Mouse (Mus musculus) intestine, embryonic 14.5 days (tissue): ENCODE measurements around the gene Ccdc92b. TPM values are rescaled to one million over a fixed set of nuclear protein-coding genes. Genes with fewer than 3 reads are reported as not detected.

ENCODE experiments used
- ATAC-seq: fragments of 200-750 bp; cut with Nextera tagmentation; replicated peaks from 2 replicates; pipeline ENCODE4 v1.8.0; 2017; ENCODE audit warnings: low read depth, moderate number of reproducible peaks, moderate TSS enrichment, moderate library complexity; ENCODE audit not compliant: low FRiP score, low TSS enrichment
- DNase-seq: peaks from one replicate; pipeline ENCODE4 v3.0.0-alpha.2; 2018; ENCODE audit warnings: low spot score
- H3K27ac ChIP-seq: fragments of 300-500 bp; sonication (generic); 2 replicates; pipeline ENCODE4 v1.5.1; 2014; ENCODE audit warnings: low read depth, mild to moderate bottlenecking, control low read depth
- H3K27me3 ChIP-seq: fragments of 300-500 bp; sonication (generic); replicated peaks from 2 replicates; pipeline ENCODE4 v1.6.1; 2014; ENCODE audit warnings: low read length, control low read depth; ENCODE audit not compliant: control insufficient read depth, insufficient read depth
- H3K36me3 ChIP-seq: fragments of 300-500 bp; sonication (generic); 2 replicates; pipeline ENCODE4 v1.6.1; 2014; ENCODE audit warnings: low read length, control low read depth; ENCODE audit not compliant: control insufficient read depth, insufficient read depth
- H3K4me1 ChIP-seq: fragments of 300-500 bp; sonication (generic); replicated peaks from 2 replicates; pipeline ENCODE4 v1.6.1; 2014; ENCODE audit warnings: low read length, control low read depth, mixed read lengths; ENCODE audit not compliant: control insufficient read depth, insufficient read depth
- H3K4me2 ChIP-seq: fragments of 300-500 bp; sonication (generic); 2 replicates; pipeline ENCODE4 v1.6.1; 2014; ENCODE audit warnings: low read length
- H3K4me3 ChIP-seq: fragments of 300-500 bp; sonication (generic); 2 replicates; pipeline ENCODE4 v1.5.1; 2014; ENCODE audit warnings: low read depth, low read length, control low read depth, mixed read lengths
- H3K9ac ChIP-seq: fragments of 300-500 bp; sonication (generic); 2 replicates; pipeline ENCODE4 v1.6.1; 2014; ENCODE audit warnings: mild to moderate bottlenecking, low read length
- H3K9me3 ChIP-seq: fragments of 300-500 bp; sonication (generic); 2 replicates; pipeline ENCODE4 v1.6.1; 2016; ENCODE audit warnings: low read length, control low read depth; ENCODE audit not compliant: control insufficient read depth
- WGBS: fragments of 180-500 bp; shearing (Covaris S2); extraction: QIAGEN DNeasy Blood & Tissue Kit; methylation state at CpG from one replicate; pipeline ENCODE4 v1.1.7; 2014; 5-methylcytosine and 5-hydroxymethylcytosine counted together
- polyA plus RNA-seq: library from polyadenylated mRNA; unstranded; fragments of >200 nt; fragmentation: Nextera tagmentation; extraction: Ambion mirVana; gene quantifications from 2 replicates; pipeline ENCODE4 v1.2.1, GENCODE M21; 2014

The Ccdc92b gene
- polyA plus RNA-seq, 1 experiment from 2014 or later: 0.74 TPM

- no peaks in the 10 kb centered on the region for H3K36me3 ChIP-seq
- H3K4me1 ChIP-seq: peaks cover 10% of the 10 kb centered on the region; the same call in 1 of the 2 replicates
- H3K9ac ChIP-seq: peak overlapping the region; percentile 74
- H3K9me3 ChIP-seq: no peaks in the 10 kb centered on the region
- peak; percentile 94 for ATAC-seq
- peaks cover 5% of the 10 kb centered on the region; the same call in 1 of the 2 replicates for H3K27me3 ChIP-seq
- WGBS: under 1% methylated on average over 76 of the region's 86 CpGs
- H3K4me3 ChIP-seq: peak overlapping the region; percentile 64
- peak overlapping the region; percentile 74 for H3K27ac ChIP-seq
- peak; percentile 87 for DNase-seq
- H3K4me2 ChIP-seq: peak overlapping the region; percentile 83
Measured at GRCm38 (mm10) chr11:74637971-74638790, 18.8 kb downstream of the Ccdc92b start.

- Histone ChIP-seq H3K27ac (peak overlapping the region; percentile 74; the same call in 1 of the 2 replicates), H3K4me1 (peaks cover 10% of the 10 kb centered on the region; the same call in 1 of the 2 replicates), H3K9ac (peak overlapping the region; percentile 74), H3K27me3 (peaks cover 5% of the 10 kb centered on the region; the same call in 1 of the 2 replicates), H3K4me3 (peak overlapping the region; percentile 64), H3K9me3 (no peaks in the 10 kb centered on the region), H3K4me2 (peak overlapping the region; percentile 83), H3K36me3 (no peaks in the 10 kb centered on the region)
- ATAC-seq (peak; percentile 42), DNase-seq (no peak)
- 10% methylated on average over 9 of the region's 9 CpGs for WGBS
Measured at GRCm38 (mm10) chr11:74638791-74639411, 19.5 kb downstream of the Ccdc92b start.

DNA sequence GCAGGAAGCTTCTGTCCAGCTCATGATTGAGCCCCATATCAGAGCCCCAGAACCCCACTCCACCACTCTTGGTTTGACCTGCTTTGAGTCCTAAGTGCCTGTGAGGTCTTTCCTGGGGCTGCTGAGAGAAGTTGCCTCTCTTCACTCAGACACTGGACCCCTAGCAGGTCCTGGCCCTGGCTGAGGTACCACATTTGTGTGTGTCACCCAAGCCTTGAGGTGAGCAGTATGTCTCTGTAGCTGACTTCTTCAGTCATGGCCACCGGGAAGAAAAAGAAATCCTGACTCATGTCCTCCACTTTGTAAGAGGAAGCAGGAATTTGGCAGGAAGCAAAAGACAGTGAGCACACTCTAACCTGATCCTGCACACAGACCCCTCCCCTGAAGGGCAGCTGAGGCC, 20.2 kb downstream of the Ccdc92b start:
- DNase-seq (no peak), ATAC-seq (no peak)
- Histone ChIP-seq H3K9ac (no peak overlapping the region), H3K36me3 (no peaks in the 10 kb centered on the region), H3K9me3 (no peaks in the 10 kb centered on the region), H3K27ac (no peak overlapping the region), H3K4me3 (no peak overlapping the region), H3K27me3 (peaks cover 5% of the 10 kb centered on the region; the same call in 1 of the 2 replicates), H3K4me1 (peaks cover 10% of the 10 kb centered on the region; the same call in 1 of the 2 replicates), H3K4me2 (no peak overlapping the region)
- WGBS: 73% methylated on average over 1 of the region's 1 CpGs

GRCm38 (mm10) chr11:74647966-74648365, 28.6 kb downstream of the Ccdc92b start:
- H3K27ac ChIP-seq: no peak overlapping the region

DNA sequence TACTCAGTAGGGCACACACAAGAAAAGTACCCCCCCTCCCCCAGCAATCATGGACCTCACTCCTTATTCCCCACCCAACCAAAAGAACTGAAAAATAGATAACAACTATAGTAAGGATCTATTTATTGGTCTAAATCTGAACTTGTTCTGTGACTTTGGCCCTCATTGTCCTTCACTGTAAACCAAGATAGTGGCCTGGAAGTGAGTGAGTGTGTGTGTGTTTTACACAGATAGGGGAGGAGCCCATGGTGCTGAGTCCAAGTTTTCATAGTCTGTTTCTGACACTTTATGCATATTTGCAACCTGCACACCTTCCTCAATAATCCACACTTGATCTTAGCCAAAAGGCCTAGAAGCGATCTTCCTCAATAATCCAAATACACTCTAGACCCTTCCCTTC, 29.3 kb downstream of the Ccdc92b start:
- peak; percentile 33 for ATAC-seq
- no peak for DNase-seq
- WGBS: 21% methylated on average over 1 of the region's 1 CpGs
- Histone ChIP-seq H3K9ac (peak overlapping the region; percentile 89), H3K36me3 (0 out of 2 replicates have a peak, but pooled peaks cover 4% of the 10 kb centered on the region), H3K27ac (peak overlapping the region; percentile 63), H3K4me3 (peak overlapping the region; percentile 87), H3K4me1 (peaks cover 22% of the 10 kb centered on the region), H3K9me3 (no peaks in the 10 kb centered on the region), H3K4me2 (peak overlapping the region; percentile 58), H3K27me3 (no peaks in the 10 kb centered on the region)

More at GRCm38 (mm10) chr11:74647966-74648365, 28.6 kb downstream of the Ccdc92b start:
- ATAC-seq (no peak), DNase-seq (no peak)
- no peak overlapping the region for H3K9ac ChIP-seq
- H3K9me3 ChIP-seq: no peaks in the 10 kb centered on the region
- no peak overlapping the region for H3K4me2 ChIP-seq
- 96% methylated on average over 1 of the region's 1 CpGs for WGBS
- no peak overlapping the region for H3K4me3 ChIP-seq
- 0 out of 2 replicates have a peak, but pooled peaks cover 4% of the 10 kb centered on the region for H3K36me3 ChIP-seq
- H3K27me3 ChIP-seq: no peaks in the 10 kb centered on the region
- H3K4me1 ChIP-seq: peaks cover 20% of the 10 kb centered on the region

GRCm38 (mm10) chr11:74649095-74649646, 29.8 kb downstream of the Ccdc92b start, which contains the start of gene Cluh:
TSS of gene Cluh (plus strand) at chr11:74649495.
- ATAC-seq (peak; percentile 93), DNase-seq (peak; percentile 96)
- H3K9ac ChIP-seq: peak within 1 kb of the TSS; percentile 89
- H3K27me3 ChIP-seq: no peaks in the 10 kb centered on the region
- H3K9me3 ChIP-seq: no peaks in the 10 kb centered on the region
- H3K4me3 ChIP-seq: peak within 1 kb of the TSS; percentile 87
- peaks cover 22% of the 10 kb centered on the region for H3K4me1 ChIP-seq
- H3K27ac ChIP-seq: peak within 1 kb of the TSS; percentile 80
- H3K4me2 ChIP-seq: peak within 1 kb of the TSS; percentile 58
- H3K36me3 ChIP-seq: 0 out of 2 replicates have a peak, but pooled peaks cover 4% of the 10 kb centered on the region
- under 1% methylated on average over 58 of the region's 58 CpGs for WGBS

DNA sequence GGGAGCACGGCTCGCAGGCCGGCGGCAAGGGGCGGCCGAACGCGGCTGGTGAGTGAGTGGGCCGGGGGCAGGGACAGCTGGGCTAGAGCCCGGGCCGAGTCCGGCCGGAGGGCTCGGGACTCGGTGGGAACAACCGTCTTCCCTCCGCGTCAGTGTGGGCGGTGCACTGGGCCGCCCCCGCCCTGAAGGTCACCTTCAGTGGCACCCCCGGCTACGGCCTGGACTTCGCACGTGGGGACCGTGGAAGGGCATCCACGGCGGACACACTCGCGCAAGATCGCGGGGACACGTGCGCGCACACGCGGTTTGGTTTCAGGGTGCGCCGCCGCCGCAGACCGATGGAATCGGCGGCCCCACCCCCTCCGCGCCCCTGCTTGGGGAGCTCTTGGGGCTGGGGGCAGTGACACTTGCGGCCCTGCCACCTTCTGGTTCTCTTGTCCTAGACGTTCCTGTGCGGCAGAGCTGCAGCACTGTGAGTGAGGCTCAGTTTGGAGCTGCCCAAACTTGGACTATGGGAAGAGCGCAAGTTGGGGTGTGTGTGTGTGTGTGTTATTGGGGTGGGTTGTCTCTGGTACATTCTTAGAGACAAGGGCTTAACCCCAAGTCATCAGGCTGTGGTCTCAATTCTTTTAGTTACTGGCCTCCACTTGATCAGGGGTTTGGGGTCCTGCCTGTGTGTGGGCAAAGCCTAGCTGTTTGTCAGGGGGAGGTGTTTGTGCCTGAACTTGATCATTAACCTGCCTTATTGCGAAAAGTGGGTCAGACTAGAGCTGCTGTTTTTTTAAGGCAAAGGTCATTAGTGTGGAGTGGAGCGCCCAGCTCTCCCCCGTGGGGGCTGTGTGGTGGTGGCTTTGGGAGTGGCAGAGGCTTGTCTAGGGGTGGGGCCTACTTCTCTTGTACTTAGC, 30.5 kb downstream of the Ccdc92b start:
- H3K9me3 ChIP-seq: no peaks in the 10 kb centered on the region
- peak overlapping the region; percentile 89 for H3K9ac ChIP-seq
- 0 out of 2 replicates have a peak, but pooled peaks cover 4% of the 10 kb centered on the region for H3K36me3 ChIP-seq
- peak overlapping the region; percentile 80 for H3K27ac ChIP-seq
- H3K4me3 ChIP-seq: peak overlapping the region; percentile 87
- peaks cover 22% of the 10 kb centered on the region for H3K4me1 ChIP-seq
- 2% methylated on average over 51 of the region's 53 CpGs for WGBS
- peak overlapping the region; percentile 58 for H3K4me2 ChIP-seq
- peak; percentile 52 for ATAC-seq
- peak; percentile 69 for DNase-seq
- H3K27me3 ChIP-seq: no peaks in the 10 kb centered on the region
